Mouse (Mus musculus) heart, adult 10 weeks (tissue): Measurements from ENCODE around the gene Tax1bp3. TPM values are rescaled to one million over a fixed set of nuclear protein-coding genes. Genes with fewer than 3 reads are reported as not detected.

Experiments
- polyA plus RNA-seq: library from polyadenylated mRNA; stranded (reverse); fragments of 350-450 nt; fragmentation: Illumina TruSeq; extraction: RNeasy Lipid Tissue Mini Kit (QIAGEN cat#74804); gene quantifications from one replicate; pipeline ENCODE4 v1.2.3, GENCODE M21; 2014; ENCODE audit warnings: low read depth, low replicate concordance

The Tax1bp3 gene
- 50.8 TPM for polyA plus RNA-seq

DNA sequence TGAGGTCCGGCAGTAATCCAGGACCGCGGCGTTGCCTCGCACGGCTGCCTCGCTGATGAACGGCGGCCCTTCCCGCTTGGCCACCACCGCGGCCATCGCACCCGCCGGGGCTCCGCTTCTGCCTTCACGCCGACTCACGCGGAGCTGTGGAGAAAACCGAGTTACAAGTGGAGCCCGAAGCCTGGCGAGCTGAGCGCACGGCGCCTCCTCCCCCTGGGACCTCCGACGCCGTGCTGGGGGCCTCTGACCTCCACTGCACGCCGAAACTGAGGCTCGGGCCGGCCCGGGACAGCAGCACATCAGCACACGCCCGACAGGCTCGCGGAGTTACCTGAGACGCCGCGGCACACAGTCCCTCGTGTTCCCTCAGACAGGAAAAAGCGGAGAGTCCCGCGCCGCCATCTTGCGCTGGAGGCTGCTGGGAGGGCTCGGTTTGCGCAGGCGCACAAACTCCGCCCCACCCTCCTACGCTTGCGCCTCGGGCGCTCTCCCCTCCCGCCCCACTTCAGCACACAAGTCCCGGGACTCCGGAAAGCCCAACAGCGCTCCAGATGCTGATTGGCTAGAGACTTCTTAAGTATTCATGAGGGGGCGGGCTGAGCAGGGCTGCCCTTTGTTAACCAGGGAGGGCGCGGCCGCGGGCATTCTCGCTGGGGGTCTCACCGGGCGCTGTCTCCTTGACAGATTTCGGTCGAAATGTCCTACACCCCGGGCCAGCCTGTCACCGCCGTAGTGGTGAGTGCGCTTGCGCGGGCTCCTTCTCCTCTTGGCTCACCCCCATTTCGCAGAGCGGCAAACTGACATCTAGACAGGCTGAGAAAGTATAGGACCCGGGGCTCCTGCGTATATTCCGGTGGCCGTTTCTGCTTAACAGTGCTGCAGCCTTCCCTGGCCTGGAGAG lies at the start of gene Tax1bp3, which contains the start of gene Emc6:
TSS of gene Tax1bp3 (plus strand) at position 476 of the 901 bp plus-strand sequence.
TSS of gene Emc6 (minus strand) at position 430 of the 901 bp plus-strand sequence.

DNA sequence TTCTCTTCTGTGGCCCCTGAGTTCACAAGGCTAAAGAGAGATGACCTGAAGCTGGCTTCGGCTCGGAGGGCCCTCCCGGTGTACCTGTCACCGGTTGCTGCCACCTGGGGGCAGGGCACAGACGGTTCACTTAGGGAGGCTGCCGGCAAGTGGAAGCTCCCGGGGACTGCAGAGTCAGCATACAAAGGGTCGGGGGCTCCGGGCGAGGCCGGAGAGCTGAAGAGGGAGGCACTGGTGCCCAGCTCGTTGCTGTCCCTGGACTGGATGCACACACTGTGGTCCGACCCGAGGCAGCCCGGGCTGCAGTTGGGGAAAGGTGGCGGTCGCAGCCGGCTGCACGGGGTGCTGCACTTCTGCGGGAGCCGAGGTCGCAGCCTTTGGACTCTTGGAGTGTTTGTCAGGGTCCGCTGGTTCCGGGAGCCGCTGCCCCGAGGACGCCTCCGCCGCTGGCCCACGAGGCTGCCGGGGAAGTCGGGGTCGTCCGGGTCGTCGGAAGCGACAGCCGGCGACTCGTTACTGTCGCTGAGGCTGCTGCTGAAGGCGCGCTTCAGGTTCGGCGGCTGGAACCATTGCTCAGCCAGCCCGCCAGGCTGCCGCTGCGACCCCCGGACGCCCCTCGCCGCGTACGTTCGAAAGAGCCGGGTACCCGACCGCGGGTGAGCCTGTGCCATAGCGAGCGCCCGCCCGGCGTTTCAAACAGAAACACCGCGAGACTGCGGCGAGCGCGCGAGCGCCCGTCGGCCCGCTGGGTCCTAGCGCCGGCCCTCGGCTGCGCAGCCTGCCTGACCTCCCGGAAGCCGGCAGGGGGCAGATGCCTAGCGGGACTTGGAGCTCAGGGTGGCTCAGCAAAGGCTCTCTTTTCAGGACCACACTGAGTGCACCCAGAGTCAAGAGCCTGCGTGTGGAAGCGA lies 39.0 kb upstream of the Tax1bp3 start, which contains the start of gene Haspin:
TSS of gene Haspin (minus strand) at position 704 of the 911 bp plus-strand sequence.

DNA sequence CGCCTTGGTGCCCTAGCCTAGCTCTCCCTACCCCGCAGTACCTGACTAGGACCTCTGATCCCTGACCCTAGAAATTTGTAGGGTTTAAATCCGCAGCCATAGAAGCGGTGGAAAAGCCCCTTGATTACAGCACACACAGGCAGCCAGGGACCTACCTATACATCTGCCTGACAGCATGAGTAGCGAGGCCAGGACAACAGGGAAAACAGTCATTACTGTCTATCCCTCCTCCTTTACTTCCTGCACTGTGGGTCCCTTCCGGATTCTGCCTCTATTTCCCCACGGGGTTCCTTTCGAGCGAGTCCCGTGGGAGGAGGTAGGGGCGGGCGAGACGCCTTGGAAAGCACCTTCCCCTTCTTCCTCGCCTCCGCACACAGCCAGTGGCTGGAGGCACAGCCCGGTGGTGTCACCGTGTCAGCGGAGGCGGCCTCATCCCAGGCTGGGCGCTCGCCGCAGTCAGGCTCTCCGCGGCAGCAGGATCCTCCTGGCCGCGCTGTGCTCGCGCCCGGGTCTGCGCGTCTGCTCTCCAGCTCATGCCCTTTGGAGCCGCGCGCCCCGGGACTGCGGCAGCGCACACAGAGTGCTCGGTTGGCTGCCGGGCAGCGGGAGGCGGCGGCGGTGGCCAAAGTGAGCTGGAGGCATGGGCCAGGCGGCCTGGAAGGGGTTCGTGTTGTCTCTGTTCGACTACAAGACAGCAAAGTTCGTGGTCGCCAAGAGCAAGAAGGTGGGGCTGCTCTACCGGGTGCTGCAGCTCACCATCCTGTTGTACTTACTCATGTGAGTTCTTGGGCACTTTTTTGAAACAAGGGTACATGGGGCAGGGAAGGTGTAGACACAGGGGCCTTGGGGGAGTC lies 16.7 kb upstream of the Tax1bp3 start, which contains the start of gene P2rx5:
TSS of gene P2rx5 (plus strand) at position 465 of the 854 bp plus-strand sequence.

DNA sequence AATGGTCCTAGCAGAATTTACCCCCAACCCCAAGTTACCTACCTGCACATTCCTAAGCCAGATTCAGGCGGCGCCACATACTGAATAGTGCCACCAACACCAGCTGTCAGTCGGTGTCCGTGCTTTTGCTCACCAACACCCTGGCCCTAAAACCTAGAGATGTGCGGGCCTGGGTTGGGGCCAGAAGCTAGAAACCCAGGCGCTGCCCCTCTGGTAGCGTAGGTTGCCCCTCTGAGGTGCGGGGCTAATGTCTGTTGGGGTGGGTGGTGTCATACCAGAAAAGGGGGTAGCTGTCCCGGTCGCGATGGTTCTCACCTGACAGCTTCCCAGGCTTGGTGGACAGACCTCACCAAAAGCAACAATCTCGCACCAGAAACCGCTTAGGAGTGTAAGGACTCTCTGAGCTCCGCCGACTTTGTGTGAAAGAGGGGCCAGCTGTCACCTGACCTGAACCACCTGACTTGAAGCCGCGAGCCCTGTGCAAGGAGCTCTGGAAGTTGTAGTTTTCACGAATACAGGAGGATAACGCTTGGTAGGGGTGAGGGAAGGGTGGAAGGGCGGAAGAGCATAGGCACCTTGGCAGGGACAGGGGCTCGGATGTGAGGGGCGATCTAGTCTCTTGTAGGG lies 21.8 kb downstream of the Tax1bp3 start, which contains the start of gene Ctns:
TSS of gene Ctns (minus strand) at position 440 of the 627 bp plus-strand sequence.

DNA sequence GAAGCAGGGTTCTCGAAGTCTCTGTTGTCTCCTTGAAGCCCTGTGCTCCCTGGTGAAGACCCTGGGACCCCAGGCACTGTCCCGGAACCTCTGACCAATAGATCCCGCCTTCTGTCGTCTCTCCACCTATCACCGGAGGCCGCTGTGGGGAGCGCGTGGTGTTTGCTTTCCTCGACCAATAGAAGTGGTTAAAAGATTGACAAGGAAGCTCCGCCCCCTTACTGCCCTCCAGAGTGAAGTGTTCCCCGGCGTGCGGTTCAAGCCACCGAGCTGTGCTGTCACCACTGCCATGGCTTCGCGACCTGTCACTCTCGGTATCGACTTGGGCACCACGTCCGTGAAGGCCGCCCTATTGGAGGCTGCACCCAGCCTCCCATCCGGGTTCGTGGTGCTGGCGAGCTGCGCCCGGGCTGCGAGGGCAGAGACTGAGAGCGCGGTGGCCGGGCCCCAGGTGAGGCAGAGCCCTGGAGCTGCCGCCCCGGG lies 22.4 kb downstream of the Tax1bp3 start, which contains the start of gene Shpk:
TSS of gene Shpk (plus strand) at position 231 of the 483 bp plus-strand sequence.

Other genes with a start within 250 kb of the Tax1bp3 start
- 9.7 TPM for gene Atp2a3, start 215.9 kb upstream of the Tax1bp3 start, polyA plus RNA-seq
- 0.26 TPM for gene P2rx1, start 178.0 kb upstream of the Tax1bp3 start, polyA plus RNA-seq
- 1.5 TPM for gene Camkk1, start 158.1 kb upstream of the Tax1bp3 start, polyA plus RNA-seq
- 4.4 TPM for gene Ncbp3, start 129.3 kb upstream of the Tax1bp3 start, polyA plus RNA-seq
- gene Itgae, start 86.5 kb upstream of the Tax1bp3 start, polyA plus RNA-seq = not detected
- 0.16 TPM for gene Haspin, start 38.8 kb upstream of the Tax1bp3 start, polyA plus RNA-seq
- 15.8 TPM for gene P2rx5, start 16.7 kb upstream of the Tax1bp3 start, polyA plus RNA-seq
- gene Emc6, start within 50 bp of the Tax1bp3 start, polyA plus RNA-seq = 60.5 TPM
- gene Ctns, start 22.0 kb downstream of the Tax1bp3 start, polyA plus RNA-seq = 10.9 TPM
- gene Shpk, start 22.4 kb downstream of the Tax1bp3 start, polyA plus RNA-seq = 1.7 TPM
- 0.37 TPM for gene Trpv1, start 57.2 kb downstream of the Tax1bp3 start, polyA plus RNA-seq
- gene Trpv3, start 90.3 kb downstream of the Tax1bp3 start, polyA plus RNA-seq = 0.13 TPM
- 5.5 TPM for gene Aspa, start 152.5 kb downstream of the Tax1bp3 start, polyA plus RNA-seq
- gene Gm49340, start 152.7 kb downstream of the Tax1bp3 start, polyA plus RNA-seq = not detected
- gene Spata22, start 152.7 kb downstream of the Tax1bp3 start, polyA plus RNA-seq = not detected
- gene Olfr20, start 173.7 kb downstream of the Tax1bp3 start, polyA plus RNA-seq = not detected
- not detected for gene Olfr376, start 194.2 kb downstream of the Tax1bp3 start, polyA plus RNA-seq
- not detected for gene Olfr1, start 222.5 kb downstream of the Tax1bp3 start, polyA plus RNA-seq